Mouse (Mus musculus): ENCODE data around the gene Slc39a11. TPM values are rescaled to one million over a fixed set of nuclear protein-coding genes. Genes with fewer than 3 reads are reported as not detected.
A peak's percentile ranks its signal among the peaks of the same experiment; 100 is the strongest.

Slc39a11 gene
- total RNA-seq, 2 experiments from 2014 or later: 23.9 to 26.0 TPM

GRCm38 (mm10) chr11:113634699-113635121 is 15.2 kb downstream of the Slc39a11 start:
- no peak for DNase-seq (ENCODE audit: low spot score in 2 of 2)

- DNase-seq (ENCODE audit: low spot score in 2 of 2): no peak
Observed at GRCm38 (mm10) chr11:113633398-113633797, 16.5 kb downstream of the Slc39a11 start.

- DNase-seq (ENCODE audit: low spot score in 2 of 2): no peak
Observed at GRCm38 (mm10) chr11:113632303-113632702, 17.6 kb downstream of the Slc39a11 start.

GRCm38 (mm10) chr11:113631862-113632261 is 18.0 kb downstream of the Slc39a11 start:
- DNase-seq (ENCODE audit: low spot score in 2 of 2): no peak

- DNase-seq (ENCODE audit: low spot score in 2 of 2): no peak
Observed at GRCm38 (mm10) chr11:113631302-113631701, 18.6 kb downstream of the Slc39a11 start.

- no peak for DNase-seq (ENCODE audit: low spot score in 2 of 2)
Observed at GRCm38 (mm10) chr11:113630642-113631041, 19.2 kb downstream of the Slc39a11 start.

GRCm38 (mm10) chr11:113627785-113628184 is 22.1 kb downstream of the Slc39a11 start:
- no peak for DNase-seq (ENCODE audit: low spot score in 2 of 2)

- no peak for DNase-seq (ENCODE audit: low spot score in 2 of 2)
Observed at GRCm38 (mm10) chr11:113625437-113625836, 24.4 kb downstream of the Slc39a11 start.

- DNase-seq (ENCODE audit: low spot score in 2 of 2): no peak
Observed at GRCm38 (mm10) chr11:113622028-113622427, 27.9 kb downstream of the Slc39a11 start.

- no peak for DNase-seq (ENCODE audit: low spot score in 2 of 2)
Observed at GRCm38 (mm10) chr11:113621001-113621400, 28.9 kb downstream of the Slc39a11 start.

GRCm38 (mm10) chr11:113619420-113620080 is 30.3 kb downstream of the Slc39a11 start:
- no peak for DNase-seq (ENCODE audit: low spot score in 2 of 2)

- peak; percentile 24 to 41 for DNase-seq (ENCODE audit: low spot score in 2 of 2)
Observed at GRCm38 (mm10) chr11:113618672-113619419, 31.0 kb downstream of the Slc39a11 start, which contains the start of gene Sstr2. TSS of gene Sstr2 (plus strand) at chr11:113619342.

- DNase-seq (ENCODE audit: low spot score in 2 of 2): no peak
Observed at GRCm38 (mm10) chr11:113618303-113618671, 31.6 kb downstream of the Slc39a11 start.

- DNase-seq (ENCODE audit: low spot score in 2 of 2): peak; percentile 37 to 40
Observed at GRCm38 (mm10) chr11:113617132-113617911, 32.6 kb downstream of the Slc39a11 start.

- no peak for DNase-seq (ENCODE audit: low spot score in 2 of 2)
Observed at GRCm38 (mm10) chr11:113614476-113614875, 35.4 kb downstream of the Slc39a11 start.

GRCm38 (mm10) chr11:113611664-113612611 is 37.9 kb downstream of the Slc39a11 start:
- peak; percentile 25 to 36 for DNase-seq (ENCODE audit: low spot score in 2 of 2)

- DNase-seq (ENCODE audit: low spot score in 2 of 2): no peak
Observed at GRCm38 (mm10) chr11:113611112-113611646, 38.7 kb downstream of the Slc39a11 start.

- no peak for DNase-seq (ENCODE audit: low spot score in 2 of 2)
Observed at GRCm38 (mm10) chr11:113610266-113610665, 39.6 kb downstream of the Slc39a11 start.

GRCm38 (mm10) chr11:113609581-113609980 is 40.3 kb downstream of the Slc39a11 start:
- DNase-seq (ENCODE audit: low spot score in 2 of 2): no peak

- DNase-seq (ENCODE audit: low spot score in 2 of 2): no peak
Observed at GRCm38 (mm10) chr11:113607556-113607955, 42.3 kb downstream of the Slc39a11 start.
